Mouse (Mus musculus): ENCODE data around the gene Nkx1-2. TPM values are rescaled to one million over a fixed set of nuclear protein-coding genes. Genes with fewer than 3 reads are reported as not detected.

Nkx1-2 gene
- total and polyA plus RNA-seq, 3 experiments, result 0.04 TPM; not detected in 2

- Histone ChIP-seq H3K4me3 (replicated peaks in 1 of 3; ENCODE audit: low read depth in 2 of 3, low read length in 2 of 3, poor library complexity in 1 of 3) (no peak overlapping the region), H3K9me3 (replicated peaks; ENCODE audit: low read length) (no peaks in the 10 kb centered on the region), H3K36me3 (replicated peaks in 1 of 2; ENCODE audit: control insufficient read depth in 1 of 2, insufficient read depth in 1 of 2, low read length in 1 of 2) (no peaks in the 10 kb centered on the region), H3K79me2 (replicated peaks; ENCODE audit: control insufficient read depth, extremely low read depth, insufficient read depth, poor library complexity, severe bottlenecking) (no peaks in the 10 kb centered on the region), H3K4me1 (ENCODE audit: control insufficient read depth in 1 of 2, insufficient read depth in 2 of 2) (peaks cover 2 to 6% of the 10 kb centered on the region in 2 experiments; a peak in 2 of 4 replicates), H3K4me2 (ENCODE audit: insufficient read depth, low read depth, poor library complexity, severe bottlenecking) (no peak overlapping the region), H3K27me3 (replicated peaks) (peaks cover 35% of the 10 kb centered on the region), H3K9ac (ENCODE audit: insufficient read depth, low read depth) (no peak overlapping the region), H3K27ac (ENCODE audit: insufficient read depth, low read depth) (no peak overlapping the region)
- dilution Hi-C loops (cut with MboI; ENCODE audit: extremely low pct_ligation_motif_present, extremely low pct_unique_long_range_greater_than_20kb, low sequenced_read_pairs) (no loop called here), in situ Hi-C loops (cut with MboI; ENCODE audit: low pct_ligation_motif_present, low pct_unique_long_range_greater_than_20kb, low sequenced_read_pairs) (no loop called here)
- no peak for TF ChIP-seq BHLHE40 (IDR thresholded peaks at IDR 0.05; ENCODE audit: low read depth, low read length)
- TF ChIP-seq SIN3A (IDR thresholded peaks at IDR 0.05; ENCODE audit: low read length), result no peak
- no peak for TF ChIP-seq MEF2A (IDR thresholded peaks at IDR 0.05; ENCODE audit: borderline replicate concordance, low read depth, low read length)
- TF ChIP-seq PAX5 (IDR thresholded peaks at IDR 0.05; ENCODE audit: low read length), result no peak
- TF ChIP-seq USF2 (conservative IDR thresholded peaks at IDR 0.05; ENCODE audit: low read depth, low read length), result no peak
- TF ChIP-seq ZMIZ1 (IDR thresholded peaks at IDR 0.05; ENCODE audit: low read depth, low read length), result no peak
- no peak for TF ChIP-seq JUN (IDR thresholded peaks at IDR 0.05; ENCODE audit: insufficient read depth, low read depth, low read length)
- TF ChIP-seq MYC (IDR thresholded peaks at IDR 0.05; ENCODE audit: low read depth, low read length), result no peak
- no peak for TF ChIP-seq ELF1 (IDR thresholded peaks at IDR 0.05; ENCODE audit: low read depth, low read length)
- no peak for TF ChIP-seq NRF1 (IDR thresholded peaks at IDR 0.05; ENCODE audit: low read depth, low read length)
- no peak for TF ChIP-seq SMC3 (IDR thresholded peaks at IDR 0.05; ENCODE audit: low read depth, low read length)
- TF ChIP-seq TCF12 (IDR thresholded peaks at IDR 0.05; ENCODE audit: low read depth, low read length), result no peak
- TF ChIP-seq KAT2A (IDR thresholded peaks at IDR 0.05; ENCODE audit: insufficient replicate concordance, low read length), result no peak
- TF ChIP-seq MAFK (IDR thresholded peaks at IDR 0.05; ENCODE audit: insufficient replicate concordance, low read length), result no peak
- TF ChIP-seq ZC3H11A (IDR thresholded peaks at IDR 0.05; ENCODE audit: low read depth, low read length), result no peak
- TF ChIP-seq HCFC1 (IDR thresholded peaks at IDR 0.05; ENCODE audit: low read depth, low read length), result no peak
- no peak for DNase-seq (ENCODE audit: extremely low read depth)
Measured at GRCm38 (mm10) chr7:132581441-132581840, 18.0 kb downstream of the Nkx1-2 start.

- no peak for DNase-seq (ENCODE audit: extremely low read depth)
- Histone ChIP-seq H3K9ac (ENCODE audit: insufficient read depth, low read depth) (no peak overlapping the region), H3K4me2 (ENCODE audit: insufficient read depth, low read depth, poor library complexity, severe bottlenecking) (no peak overlapping the region), H3K4me1 (ENCODE audit: control insufficient read depth in 1 of 2, insufficient read depth in 2 of 2) (peaks cover 2 to 7% of the 10 kb centered on the region in 2 experiments; a peak in 2 of 4 replicates), H3K4me3 (replicated peaks in 1 of 3; ENCODE audit: low read depth in 2 of 3, low read length in 2 of 3, poor library complexity in 1 of 3) (no peak overlapping the region), H3K27me3 (replicated peaks) (peaks cover 35% of the 10 kb centered on the region), H3K36me3 (replicated peaks in 1 of 2; ENCODE audit: control insufficient read depth in 1 of 2, insufficient read depth in 1 of 2, low read length in 1 of 2) (no peaks in the 10 kb centered on the region), H3K9me3 (replicated peaks; ENCODE audit: low read length) (no peaks in the 10 kb centered on the region), H3K27ac (ENCODE audit: insufficient read depth, low read depth) (no peak overlapping the region), H3K79me2 (replicated peaks; ENCODE audit: control insufficient read depth, extremely low read depth, insufficient read depth, poor library complexity, severe bottlenecking) (no peaks in the 10 kb centered on the region)
- dilution Hi-C loops (cut with MboI; ENCODE audit: extremely low pct_ligation_motif_present, extremely low pct_unique_long_range_greater_than_20kb, low sequenced_read_pairs) (no loop called here), in situ Hi-C loops (cut with MboI; ENCODE audit: low pct_ligation_motif_present, low pct_unique_long_range_greater_than_20kb, low sequenced_read_pairs) (no loop called here)
- TF ChIP-seq E2F4 (IDR thresholded peaks at IDR 0.05; ENCODE audit: insufficient replicate concordance, low read depth, low read length) (no peak), ZMIZ1 (IDR thresholded peaks at IDR 0.05; ENCODE audit: low read depth, low read length) (no peak), MAZ (IDR thresholded peaks at IDR 0.05; ENCODE audit: low read depth, low read length) (no peak), MEF2A (IDR thresholded peaks at IDR 0.05; ENCODE audit: borderline replicate concordance, low read depth, low read length) (no peak), NRF1 (IDR thresholded peaks at IDR 0.05; ENCODE audit: low read depth, low read length) (no peak), RCOR1 (conservative IDR thresholded peaks at IDR 0.05; ENCODE audit: low read depth, low read length) (no peak), USF2 (conservative IDR thresholded peaks at IDR 0.05; ENCODE audit: low read depth, low read length) (no peak), CTCF (conservative IDR thresholded peaks at IDR 0.05 in 1 of 2, IDR thresholded peaks at IDR 0.05 in 1 of 2; ENCODE audit: low read depth in 2 of 2, low read length in 2 of 2) (no peak)
Measured at GRCm38 (mm10) chr7:132580511-132580910, 18.9 kb downstream of the Nkx1-2 start.
